Mouse (Mus musculus): ENCODE data around the gene Gm26558. TPM values are rescaled to one million over a fixed set of nuclear protein-coding genes. Genes with fewer than 3 reads are reported as not detected.

Gm26558 gene
- total RNA-seq, 1 experiment from 2014 or later, result not detected

GRCm38 (mm10) chr2:70651820-70652219 lies 10.1 kb downstream of the Gm26558 start:
- no peak for ATAC-seq (ENCODE audit: extremely low read depth, insufficient number of reproducible peaks, low FRiP score, poor library complexity, severe bottlenecking)

DNA sequence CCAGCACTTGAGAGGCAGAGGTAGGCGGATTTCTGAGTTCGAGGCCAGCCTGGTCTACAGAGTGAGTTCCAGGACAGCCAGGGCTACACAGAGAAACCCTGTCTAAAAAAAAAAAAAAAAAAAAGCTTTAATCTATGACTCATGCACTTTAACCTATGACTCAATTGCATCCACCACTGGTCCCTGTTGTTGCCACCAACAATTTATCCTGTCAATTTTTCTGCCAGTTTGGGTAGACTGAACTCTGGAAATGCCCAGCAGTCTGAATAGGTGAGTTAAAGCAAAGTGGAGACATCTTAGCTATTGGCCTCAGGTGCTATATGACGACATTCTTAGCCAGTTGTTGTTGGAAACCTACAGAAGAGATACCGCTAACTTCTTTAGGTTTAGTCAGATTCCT lies 12.4 kb downstream of the Gm26558 start:
- no peak for ATAC-seq (ENCODE audit: extremely low read depth, insufficient number of reproducible peaks, low FRiP score, poor library complexity, severe bottlenecking)

GRCm38 (mm10) chr2:70648271-70648670 lies 13.6 kb downstream of the Gm26558 start:
- ATAC-seq (ENCODE audit: extremely low read depth, insufficient number of reproducible peaks, low FRiP score, poor library complexity, severe bottlenecking), result no peak

DNA sequence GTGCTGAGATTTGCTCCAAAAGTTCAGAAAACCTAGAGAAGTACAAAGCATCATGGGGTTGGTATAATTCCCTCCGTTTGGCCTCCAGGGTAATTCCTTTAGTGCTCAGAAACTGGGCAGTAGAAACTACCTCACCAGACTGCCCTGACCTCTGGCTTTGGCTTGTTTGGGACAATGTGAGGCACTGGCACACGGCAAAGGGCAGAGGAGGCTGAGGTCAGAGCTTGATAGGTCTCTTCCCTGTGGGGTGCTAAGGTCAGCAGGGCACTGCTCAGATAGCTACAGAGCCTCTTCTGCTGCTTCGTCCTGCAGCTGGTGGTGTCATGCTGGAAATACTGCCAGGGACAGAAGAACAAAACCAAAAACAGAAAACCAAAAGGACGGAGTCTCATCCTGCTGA lies 14.2 kb downstream of the Gm26558 start:
- no peak for ATAC-seq (ENCODE audit: extremely low read depth, insufficient number of reproducible peaks, low FRiP score, poor library complexity, severe bottlenecking)

GRCm38 (mm10) chr2:70645266-70645780 lies 16.6 kb downstream of the Gm26558 start:
- ATAC-seq (ENCODE audit: extremely low read depth, insufficient number of reproducible peaks, low FRiP score, poor library complexity, severe bottlenecking), result no peak

DNA sequence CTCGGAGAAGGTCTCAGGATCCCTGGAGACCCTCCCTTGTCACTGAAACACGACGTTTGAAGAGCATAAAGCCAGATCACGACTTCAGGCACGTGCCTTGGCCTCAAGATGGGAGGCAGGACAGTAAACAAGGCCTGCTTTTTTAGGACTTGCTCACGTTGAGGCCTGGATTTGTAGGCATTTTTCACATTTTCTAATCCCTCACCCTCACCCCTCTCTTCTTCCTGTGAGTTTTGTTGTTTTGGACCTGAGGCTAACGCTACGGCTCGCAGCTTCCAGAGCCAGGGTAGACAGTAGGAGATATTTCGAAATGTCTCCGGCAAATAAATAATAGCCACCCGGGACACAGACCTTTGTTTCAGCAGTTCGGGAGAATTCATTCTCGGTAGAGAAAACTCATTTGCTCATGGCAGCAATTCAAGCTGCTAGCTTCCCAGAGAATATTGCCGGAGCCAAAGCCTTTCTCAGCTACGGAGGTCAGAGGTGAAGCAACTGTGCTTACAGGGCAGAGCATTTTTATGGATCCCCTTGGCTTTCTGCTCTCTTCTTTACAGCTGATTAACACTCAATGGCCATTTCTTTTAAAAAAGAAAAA lies 18.8 kb downstream of the Gm26558 start:
- ATAC-seq (ENCODE audit: extremely low read depth, insufficient number of reproducible peaks, low FRiP score, poor library complexity, severe bottlenecking), result no peak

DNA sequence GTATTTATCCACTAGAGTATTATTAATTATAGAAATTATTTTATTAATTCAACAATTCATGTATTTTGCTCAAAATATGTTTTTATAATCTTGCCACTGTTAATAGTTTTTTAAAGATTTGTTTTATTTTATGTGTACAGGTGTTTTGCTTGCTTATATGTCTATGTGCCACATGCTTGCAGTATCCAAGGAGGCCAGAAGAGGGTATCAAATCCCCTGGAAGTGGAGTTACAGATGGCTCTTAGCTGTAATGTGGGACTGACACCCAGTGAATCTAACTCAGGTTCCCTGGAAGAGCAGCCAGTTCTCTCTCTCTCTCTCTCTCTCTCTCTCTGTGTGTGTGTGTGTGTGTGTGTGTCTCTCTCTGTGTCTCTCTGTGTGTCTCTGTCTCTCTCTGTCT lies 20.9 kb downstream of the Gm26558 start:
- ATAC-seq (ENCODE audit: extremely low read depth, insufficient number of reproducible peaks, low FRiP score, poor library complexity, severe bottlenecking), result no peak

DNA sequence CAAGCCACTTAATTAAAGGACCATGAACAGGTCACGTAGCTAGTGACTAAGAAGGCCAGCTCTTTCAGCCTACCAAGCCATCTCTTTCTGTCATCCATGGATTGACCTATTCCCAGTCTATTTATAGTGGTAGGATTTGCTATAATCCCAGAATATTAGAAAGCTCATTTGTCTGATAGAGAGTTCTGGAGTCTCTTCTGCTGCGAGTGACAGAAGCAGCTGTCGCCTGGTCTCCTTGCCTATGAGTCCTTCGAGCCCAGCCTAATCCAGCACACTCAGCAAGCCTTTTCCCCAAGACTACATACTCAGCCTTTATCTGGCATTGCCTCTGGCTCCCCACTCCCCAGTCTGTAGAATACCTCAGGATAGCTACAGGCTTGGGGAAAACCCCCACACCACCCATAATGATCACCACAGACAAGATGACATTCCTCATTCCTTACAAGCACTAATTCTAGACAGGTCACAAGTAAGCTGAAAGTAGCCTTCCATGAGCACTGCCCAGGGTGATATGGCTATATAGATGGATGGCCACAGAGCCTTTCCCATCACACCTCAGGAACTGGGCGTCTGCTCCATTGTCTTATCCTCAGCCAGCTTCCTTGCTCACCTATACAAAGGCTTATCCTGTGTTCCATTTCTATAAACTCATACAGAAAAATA lies 27.7 kb downstream of the Gm26558 start:
- no peak for ATAC-seq (ENCODE audit: extremely low read depth, insufficient number of reproducible peaks, low FRiP score, poor library complexity, severe bottlenecking)

DNA sequence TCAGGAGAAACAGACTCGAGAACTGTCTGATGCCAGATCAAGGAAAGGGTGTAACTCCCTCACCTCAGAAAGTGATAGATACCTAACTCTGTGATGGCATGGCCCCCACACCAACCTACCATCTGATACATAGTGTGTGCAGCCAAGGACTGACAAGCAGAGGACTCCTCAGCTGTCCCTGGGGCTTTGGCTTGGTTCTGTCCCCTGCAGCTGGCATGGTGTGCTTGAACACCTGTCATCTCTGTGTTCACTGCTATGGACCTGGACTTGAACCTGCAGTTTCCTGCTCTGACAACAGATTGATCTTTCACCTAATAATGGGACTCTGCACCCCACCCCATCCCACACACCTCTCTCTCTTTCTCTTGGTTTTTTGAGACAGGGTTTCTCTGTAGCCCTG lies 29.5 kb downstream of the Gm26558 start:
- no peak for ATAC-seq (ENCODE audit: extremely low read depth, insufficient number of reproducible peaks, low FRiP score, poor library complexity, severe bottlenecking)

- ATAC-seq (ENCODE audit: extremely low read depth, insufficient number of reproducible peaks, low FRiP score, poor library complexity, severe bottlenecking), result no peak
Measured at GRCm38 (mm10) chr2:70631321-70631720, 30.6 kb downstream of the Gm26558 start.

- ATAC-seq (ENCODE audit: extremely low read depth, insufficient number of reproducible peaks, low FRiP score, poor library complexity, severe bottlenecking), result peak; percentile 45; the same call in 1 of the 2 replicates
Measured at GRCm38 (mm10) chr2:70629921-70630320, 32.0 kb downstream of the Gm26558 start.

DNA sequence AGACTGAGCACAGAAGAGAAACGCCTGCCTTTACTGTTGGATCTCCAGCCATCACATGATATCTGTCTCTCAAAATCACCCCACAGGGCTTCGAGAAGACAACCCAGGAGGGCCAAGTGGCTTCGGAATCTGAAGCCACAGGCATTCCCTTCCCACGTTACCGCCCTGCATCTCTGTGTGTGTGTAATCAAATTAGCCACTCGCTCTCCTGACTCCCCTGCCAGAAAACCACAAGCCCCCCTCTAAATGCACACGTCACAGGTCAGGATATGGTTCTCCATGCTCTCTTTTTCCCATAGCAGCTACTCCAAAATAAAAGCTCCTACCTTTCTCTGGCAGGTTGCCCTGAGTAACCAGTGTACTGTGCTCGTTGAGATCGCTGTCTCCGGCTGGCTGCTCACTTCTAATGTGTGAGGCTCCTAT lies 32.6 kb downstream of the Gm26558 start:
- 0 out of 2 replicates have a peak, but pooled peaks have one; percentile 2 for ATAC-seq (ENCODE audit: extremely low read depth, insufficient number of reproducible peaks, low FRiP score, poor library complexity, severe bottlenecking)

GRCm38 (mm10) chr2:70628397-70628796 lies 33.5 kb downstream of the Gm26558 start:
- no peak for ATAC-seq (ENCODE audit: extremely low read depth, insufficient number of reproducible peaks, low FRiP score, poor library complexity, severe bottlenecking)

GRCm38 (mm10) chr2:70625761-70626160 lies 36.1 kb downstream of the Gm26558 start:
- no peak for ATAC-seq (ENCODE audit: extremely low read depth, insufficient number of reproducible peaks, low FRiP score, poor library complexity, severe bottlenecking)

GRCm38 (mm10) chr2:70622244-70622643 lies 39.7 kb downstream of the Gm26558 start:
- no peak for ATAC-seq (ENCODE audit: extremely low read depth, insufficient number of reproducible peaks, low FRiP score, poor library complexity, severe bottlenecking)

GRCm38 (mm10) chr2:70620225-70620624 lies 41.7 kb downstream of the Gm26558 start:
- no peak for ATAC-seq (ENCODE audit: extremely low read depth, insufficient number of reproducible peaks, low FRiP score, poor library complexity, severe bottlenecking)

- ATAC-seq (ENCODE audit: extremely low read depth, insufficient number of reproducible peaks, low FRiP score, poor library complexity, severe bottlenecking), result no peak
Measured at GRCm38 (mm10) chr2:70619232-70619835, 42.6 kb downstream of the Gm26558 start.

DNA sequence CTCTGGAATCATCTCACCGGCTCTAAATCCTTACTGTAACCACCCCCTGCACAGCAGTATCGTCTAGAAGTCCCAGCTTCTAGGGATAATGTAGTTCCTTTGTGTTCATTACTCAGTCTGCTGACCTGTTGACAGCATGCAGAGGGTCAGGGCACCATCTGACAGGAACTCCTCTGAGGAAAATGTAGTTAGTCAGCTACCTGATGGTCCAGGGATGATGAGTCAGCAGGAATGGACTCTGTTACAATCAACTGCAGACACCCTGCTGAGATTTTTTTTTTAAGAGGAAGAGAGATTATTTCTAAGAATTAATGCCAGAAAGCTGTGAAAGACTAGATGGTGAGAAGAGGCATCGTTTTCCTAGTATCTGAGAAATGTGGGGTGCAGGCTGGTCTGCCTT lies 45.3 kb downstream of the Gm26558 start:
- no peak for ATAC-seq (ENCODE audit: extremely low read depth, insufficient number of reproducible peaks, low FRiP score, poor library complexity, severe bottlenecking)

DNA sequence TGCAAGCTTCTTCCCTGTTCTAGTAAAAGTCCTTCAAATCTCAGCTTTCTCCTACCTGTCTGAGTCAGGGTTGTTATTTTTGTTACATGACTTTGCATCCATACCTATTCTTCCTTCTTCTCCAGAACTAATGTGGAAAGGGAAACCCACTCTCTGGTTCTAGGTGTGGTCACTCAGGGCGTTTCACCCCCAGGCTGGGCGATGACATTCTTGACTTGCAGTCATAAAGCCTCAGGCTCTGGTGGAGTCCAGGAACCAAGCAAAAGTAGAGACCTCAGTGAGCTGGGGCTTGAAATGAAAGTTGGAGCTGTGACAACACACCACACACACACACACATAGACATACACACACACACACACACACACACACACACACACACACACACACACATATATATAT lies 45.8 kb downstream of the Gm26558 start:
- ATAC-seq (ENCODE audit: extremely low read depth, insufficient number of reproducible peaks, low FRiP score, poor library complexity, severe bottlenecking), result no peak

DNA sequence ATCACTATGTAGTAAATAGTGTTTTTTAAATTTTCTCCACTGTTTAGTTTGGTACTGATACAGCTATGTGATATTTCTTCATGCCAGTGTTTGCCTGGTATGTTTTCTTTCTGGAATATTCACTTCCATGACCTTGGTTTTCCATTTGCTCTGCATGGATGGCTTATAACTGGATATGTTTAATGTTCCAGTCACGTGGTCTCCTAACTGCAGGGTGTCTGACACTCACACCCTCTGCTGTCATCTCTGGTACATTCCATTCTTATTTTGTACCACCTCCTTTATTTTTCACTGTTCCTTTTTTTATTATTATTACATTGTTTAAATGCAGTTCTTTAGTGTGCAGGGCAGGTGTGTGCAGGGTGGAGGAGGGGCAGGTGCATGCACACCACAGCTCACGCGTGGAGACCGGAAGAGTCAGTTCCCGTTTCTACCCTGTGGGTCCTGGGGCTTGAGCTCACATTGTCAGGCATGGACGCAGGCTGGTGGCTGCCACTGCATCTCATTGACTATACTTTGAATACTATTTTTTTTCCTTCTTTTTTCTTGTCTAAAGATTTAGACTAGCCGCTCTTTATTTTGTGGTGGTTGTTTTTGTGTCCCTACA lies 47.1 kb downstream of the Gm26558 start:
- ATAC-seq (ENCODE audit: extremely low read depth, insufficient number of reproducible peaks, low FRiP score, poor library complexity, severe bottlenecking), result peak; percentile 100

Data from neutrophil, adult 5-6 weeks (primary cell).